ENCODE assay signal across 10 mouse cellular contexts in genomic region chr6:15257393-15257792, GRCm38 (mm10).
DNase-seq lines count a peak whose midpoint lies in the region; ATAC-seq lines count a peak whose summit lies in the region.
"Had no signal": no experiment of that assay in that cellular context is flagged by ENCODE, and none has a peak within 500 bp of the region (broad histone marks: within the 10 kb centered on the region; RNA-seq: fewer than 3 reads in every experiment).

No protein-coding gene starts in this region.

- H3K9me3 ChIP-seq in embryonic facial prominence, embryonic 15.5 days (replicated peaks) = no peaks in the 10 kb centered on the region
- H3K9me3 ChIP-seq in hindbrain, embryonic 16.5 days (ENCODE audit: control insufficient read depth, low read length) = no peaks in the 10 kb centered on the region

- peak overlapping the region; percentile 15; the same call in 1 of the 2 replicates for H3K4me2 ChIP-seq in embryonic facial prominence, embryonic 15.5 days (replicated peaks)
- H3K4me2 ChIP-seq in hindbrain, embryonic 16.5 days (ENCODE audit: low read length) = peak overlapping the region; percentile 40

- no peaks in the 10 kb centered on the region for H3K4me1 ChIP-seq in embryonic facial prominence, embryonic 15.5 days
- H3K4me1 ChIP-seq in hindbrain, embryonic 16.5 days (ENCODE audit: control insufficient read depth, insufficient read depth, low read depth, low read length) = peaks cover 4% of the 10 kb centered on the region; the same call in 1 of the 2 replicates

- peak; percentile 4 for DNase-seq in gastrocnemius, postnatal 10 days
- no peak for DNase-seq in gastrocnemius, adult 18-20 months (ENCODE audit: low spot score)
- peak; percentile 3 for DNase-seq in 3T3-L1 (ENCODE audit: low read depth, low spot score)
- DNase-seq in telencephalon, adult 2 months (ENCODE audit: low read depth, low spot score) = peak; percentile 6
- DNase-seq in retina, postnatal 1 day = no peak
- no peak for DNase-seq in cerebellum, adult 11-12 months

- H3K4me3 ChIP-seq in embryonic facial prominence, embryonic 15.5 days (replicated peaks) = no peak overlapping the region
- no peak overlapping the region for H3K4me3 ChIP-seq in hindbrain, embryonic 16.5 days (ENCODE audit: low read length)
- H3K4me3 ChIP-seq: erythroblast, embryonic 14.5 days had no signal

- H3K9ac ChIP-seq in embryonic facial prominence, embryonic 15.5 days = no peak overlapping the region
- H3K9ac ChIP-seq in hindbrain, embryonic 16.5 days (ENCODE audit: low read depth, low read length) = no peak overlapping the region

- 19% methylated on average over 7 of the region's 7 CpGs for WGBS in embryonic facial prominence, embryonic 15.5 days
- 17% methylated on average over 7 of the region's 7 CpGs for WGBS in hindbrain, embryonic 16.5 days

- no peaks in the 10 kb centered on the region for H3K36me3 ChIP-seq in embryonic facial prominence, embryonic 15.5 days
- no peaks in the 10 kb centered on the region for H3K36me3 ChIP-seq in hindbrain, embryonic 16.5 days (ENCODE audit: control insufficient read depth, insufficient read depth, low read length)

- ATAC-seq in embryonic facial prominence, embryonic 15.5 days (ENCODE audit: insufficient number of reproducible peaks, low FRiP score, low TSS enrichment, low read depth) = no peak
- no peak for ATAC-seq in hindbrain, embryonic 16.5 days

- H3K27me3 ChIP-seq in embryonic facial prominence, embryonic 15.5 days = peaks cover 3% of the 10 kb centered on the region; the same call in 1 of the 2 replicates
- H3K27me3 ChIP-seq in hindbrain, embryonic 16.5 days (replicated peaks; ENCODE audit: control insufficient read depth, insufficient read depth, low read length) = no peaks in the 10 kb centered on the region

- no peak overlapping the region for H3K27ac ChIP-seq in embryonic facial prominence, embryonic 15.5 days (replicated peaks)
- H3K27ac ChIP-seq in hindbrain, embryonic 16.5 days (ENCODE audit: low read depth, low read length) = no peak overlapping the region
- H3K27ac ChIP-seq: macrophage had no signal

Comparison
In these comparisons a context has a peak if more than half of its experiments do, and no peak if none do; other contexts are left out.
1. DNase-seq: peak in gastrocnemius, postnatal 10 days (single experiment), 3T3-L1 (single experiment) and telencephalon, adult 2 months (single experiment); none in gastrocnemius, adult 18-20 months (single experiment), retina, postnatal 1 day (single experiment) and cerebellum, adult 11-12 months (single experiment).